Mouse (Mus musculus) Patski (cell line): ENCODE data around the gene Clec10a. TPM values are rescaled to one million over a fixed set of nuclear protein-coding genes. Genes with fewer than 3 reads are reported as not detected.

Experiments
- ATAC-seq: fragments of 100-300 bp; one replicate; pipeline ENCODE4 v1.8.0; 2021
- CTCF ChIA-PET: fragments of 350-600 bp; sonication (Branson Sonifier 250); formaldehyde crosslinking; loops from one replicate; lab custom pipeline; 2022; ENCODE audit warnings: inconsistent platforms; lab: Charles Lee
- POLR2A ChIA-PET: fragments of 350-600 bp; sonication (Branson Sonifier 250); formaldehyde crosslinking; loops from one replicate; lab custom pipeline; 2022; ENCODE audit warnings: antibody characterized with exemption, inconsistent platforms; lab: Charles Lee
- DNase-seq: peaks from one replicate; pipeline ENCODE4 v3.0.0-alpha.2; 2011; ENCODE audit warnings: low read depth, low spot score
- H3K27me3 ChIP-seq: fragments of 371-371 bp; one replicate; pipeline ENCODE4 v1.5.1; 2021
- CTCF ChIP-seq: fragments of 100-300 bp; IDR thresholded peaks from one replicate; pipeline ENCODE4 v1.5.1; 2021
- in situ Hi-C: fragments of 300-500 bp; cut with MboI; formaldehyde crosslinking; loops from 3 replicates; pipeline ENCODE4 v1.11.1; 2018; ENCODE audit warnings: low pct_unique_long_range_greater_than_20kb, mixed read lengths
- polyA plus RNA-seq: library from polyadenylated mRNA; unstranded; gene quantifications from one replicate; pipeline ENCODE4 v1.2.3, GENCODE M21; 2021

The Clec10a gene
- polyA plus RNA-seq, 1 experiment from 2014 or later = not detected

- CTCF ChIA-PET = interaction anchor here (1.1 kb wide), 1 partner anchor 9 kb away, joined by 6 read pairs; no protein-coding TSS in a partner anchor
- in situ Hi-C loops = no loop called here
- POLR2A ChIA-PET = no interaction called here
- ATAC-seq (no peak), DNase-seq (no peak)
- H3K27me3 ChIP-seq = no peaks in the 10 kb centered on the region
- no peak for TF ChIP-seq CTCF
Measured at GRCm38 (mm10) chr11:70178756-70179155, 22.8 kb downstream of the Clec10a start.

GRCm38 (mm10) chr11:70179401-70179800 is 23.4 kb downstream of the Clec10a start:
- ChIA-PET CTCF (interaction anchor here (0.6 kb wide), 1 partner anchor 31 kb away, joined by 3 read pairs; no protein-coding TSS in a partner anchor), POLR2A (no interaction called here)
- DNase-seq (no peak), ATAC-seq (no peak)
- TF ChIP-seq CTCF = peak; percentile 56
- no peaks in the 10 kb centered on the region for H3K27me3 ChIP-seq
- in situ Hi-C loops = no loop called here

- H3K27me3 ChIP-seq = no peaks in the 10 kb centered on the region
- ChIA-PET CTCF (interaction anchor here (1.4 kb wide), 1 partner anchor 13 kb away, joined by 3 read pairs; no protein-coding TSS in a partner anchor), POLR2A (no interaction called here)
- TF ChIP-seq CTCF = no peak
- ATAC-seq (no peak), DNase-seq (no peak)
- in situ Hi-C loops = no loop called here
Measured at GRCm38 (mm10) chr11:70180496-70180895, 24.5 kb downstream of the Clec10a start.

- ATAC-seq (no peak), DNase-seq (no peak)
- ChIA-PET POLR2A (no interaction called here), CTCF (no interaction called here)
- H3K27me3 ChIP-seq = no peaks in the 10 kb centered on the region
- in situ Hi-C loops = no loop called here
- no peak for TF ChIP-seq CTCF
Measured at GRCm38 (mm10) chr11:70185120-70185519, 29.1 kb downstream of the Clec10a start.

- H3K27me3 ChIP-seq = no peaks in the 10 kb centered on the region
- TF ChIP-seq CTCF = no peak
- ATAC-seq = peak; percentile 68
- DNase-seq = peak; percentile 74
- ChIA-PET POLR2A (no interaction called here), CTCF (no interaction called here)
- in situ Hi-C loops = no loop called here
Measured at GRCm38 (mm10) chr11:70189319-70190134, 33.5 kb downstream of the Clec10a start.

GRCm38 (mm10) chr11:70191188-70191587 is 35.2 kb downstream of the Clec10a start:
- CTCF ChIA-PET = interaction anchor here (1.5 kb wide), 1 partner anchor 117 kb away, joined by 3 read pairs; no protein-coding TSS in a partner anchor

GRCm38 (mm10) chr11:70192157-70192556 is 36.2 kb downstream of the Clec10a start:
- POLR2A ChIA-PET = interaction anchor here (0.6 kb wide), 2 partner anchors 11 to 116 kb away, joined by 3 to 4 read pairs; no protein-coding TSS in a partner anchor
- TF ChIP-seq CTCF = no peak
- in situ Hi-C loops = no loop called here
- CTCF ChIA-PET = no interaction called here
- DNase-seq (no peak), ATAC-seq (no peak)
- no peaks in the 10 kb centered on the region for H3K27me3 ChIP-seq

More at GRCm38 (mm10) chr11:70191188-70191587, 35.2 kb downstream of the Clec10a start:
- no peak for ATAC-seq
- no peaks in the 10 kb centered on the region for H3K27me3 ChIP-seq
- POLR2A ChIA-PET = no interaction called here
- TF ChIP-seq CTCF = no peak
- DNase-seq = no peak
- in situ Hi-C loops = no loop called here

- POLR2A ChIA-PET = no interaction called here
- CTCF ChIA-PET = interaction anchor here (1.9 kb wide), 1 partner anchor 23 kb away, joined by 7 read pairs; no protein-coding TSS in a partner anchor
- in situ Hi-C loops = no loop called here
- DNase-seq = peak; percentile 82
- TF ChIP-seq CTCF = no peak
- peak; percentile 20 for ATAC-seq
- H3K27me3 ChIP-seq = no peaks in the 10 kb centered on the region
Measured at GRCm38 (mm10) chr11:70193354-70194285, 37.6 kb downstream of the Clec10a start.

- ChIA-PET CTCF (interaction anchor here (0.7 to 2.0 kb wide), 5 partner anchors 15 to 143 kb away, joined by 3 to 8 read pairs (median 5); no protein-coding TSS in a partner anchor), POLR2A (no interaction called here)
- no peak for TF ChIP-seq CTCF
- in situ Hi-C loops = no loop called here
- ATAC-seq (peak; percentile 58), DNase-seq (peak; percentile 75)
- H3K27me3 ChIP-seq = no peaks in the 10 kb centered on the region
Measured at GRCm38 (mm10) chr11:70198332-70198731, 42.3 kb downstream of the Clec10a start.

- ChIA-PET CTCF (interaction anchor here (1.0 to 1.9 kb wide), 4 partner anchors 13 to 144 kb away, joined by 3 to 8 read pairs (median 6); partner anchors contain the start of gene Slc16a11), POLR2A (no interaction called here)
- in situ Hi-C loops = no loop called here
- TF ChIP-seq CTCF = no peak
- H3K27me3 ChIP-seq = no peaks in the 10 kb centered on the region
- no peak for ATAC-seq
- DNase-seq = no peak
Measured at GRCm38 (mm10) chr11:70199107-70199506, 43.1 kb downstream of the Clec10a start.
